Mouse (Mus musculus) brain, embryonic 14.5 days (tissue): ENCODE measurements around the gene Hist1h4h.

ENCODE experiments used
- CTCF ChIP-seq: fragments of 200-500 bp; IDR thresholded peaks from 2 replicates; pipeline ENCODE4 v1.5.1; 2012; ENCODE audit warnings: inconsistent platforms, mild to moderate bottlenecking, moderate library complexity, borderline replicate concordance; ENCODE audit not compliant: insufficient read depth, insufficient read length; ENCODE audit errors: extremely low read depth
- POLR2A ChIP-seq: fragments of 200-500 bp; IDR thresholded peaks from 2 replicates; pipeline ENCODE4 v1.6.1; 2012; ENCODE audit warnings: mild to moderate bottlenecking, inconsistent platforms, borderline replicate concordance; ENCODE audit not compliant: poor library complexity, insufficient read depth, insufficient read length, severe bottlenecking; ENCODE audit errors: extremely low read depth

- TF ChIP-seq CTCF (no peak), POLR2A (no peak)
Observed at GRCm38 (mm10) chr13:23552962-23553361, 22.1 kb downstream of the Hist1h4h start, which contains the start of gene Hist1h1d.
